ENCODE assay signal across 8 mouse cellular contexts in the genomic region with DNA sequence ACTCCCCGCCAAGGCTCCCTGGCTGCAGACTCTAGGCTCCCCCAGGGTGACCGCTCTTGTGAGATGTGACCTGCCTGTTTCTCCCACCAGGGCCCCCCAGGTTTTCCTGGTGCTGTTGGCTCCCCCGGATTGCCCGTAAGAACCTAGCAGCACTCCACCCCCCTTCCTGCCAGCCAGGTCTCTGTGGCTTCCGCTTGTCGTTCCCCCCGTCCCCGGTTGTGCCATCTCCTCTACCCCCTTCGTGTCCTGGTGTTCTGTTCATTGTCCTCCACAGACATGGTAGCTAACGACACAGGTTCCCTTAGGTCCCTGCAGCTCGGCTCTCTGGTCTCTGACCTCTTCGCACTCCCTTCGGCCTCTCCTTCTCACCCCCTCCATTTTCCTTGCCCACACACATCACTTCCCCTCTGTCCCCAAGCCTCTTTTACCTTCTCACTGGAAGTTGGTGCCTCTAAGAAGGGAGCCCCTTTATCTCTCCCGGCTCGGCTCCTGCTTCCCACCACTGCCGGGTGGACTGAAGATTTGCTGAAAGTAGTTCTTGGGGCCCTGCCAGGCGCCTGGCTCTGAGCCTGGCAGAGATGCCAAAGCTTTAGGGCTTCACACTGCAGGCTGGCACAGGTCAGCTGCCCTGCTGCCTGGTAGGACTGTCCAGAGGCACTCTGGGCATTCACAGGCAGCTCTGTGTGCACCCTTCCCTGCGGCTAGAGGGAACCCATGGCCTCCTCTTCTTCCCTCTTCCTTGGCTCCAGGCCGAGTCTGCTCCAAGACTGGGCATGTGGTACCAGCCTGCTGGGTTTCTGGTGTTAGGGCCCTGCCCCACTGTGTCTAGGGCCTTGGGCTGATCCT. TPM values are rescaled to one million over a fixed set of nuclear protein-coding genes. Genes with fewer than 3 reads are reported as not detected.
A peak's percentile ranks its signal among the peaks of the same experiment; 100 is the strongest.
DNase-seq lines count a peak whose midpoint lies in the region; ATAC-seq and TF ChIP-seq lines count a peak whose summit lies in the region.

No protein-coding gene starts in this region.

- no peak overlapping the region for H3K27ac ChIP-seq in thymus, adult 2 months (ENCODE audit: control insufficient read depth, insufficient read depth, low read length)
- no peak overlapping the region for H3K27ac ChIP-seq in cerebellum, adult 2 months (ENCODE audit: insufficient read depth, low read length)
- no peak overlapping the region for H3K27ac ChIP-seq in stomach, postnatal 0 days (replicated peaks)

- H3K9ac ChIP-seq in stomach, postnatal 0 days (ENCODE audit: low read length): no peak overlapping the region

- no peak for TF ChIP-seq POLR2A in thymus, adult 2 months (IDR thresholded peaks at IDR 0.05; ENCODE audit: control insufficient read depth, extremely low read depth, insufficient read depth, low read length, poor library complexity)
- no peak for TF ChIP-seq POLR2A in cerebellum, adult 2 months (IDR thresholded peaks at IDR 0.05; ENCODE audit: borderline replicate concordance, insufficient read depth, low read length)

- peak; percentile 19; the same call in 1 of the 2 replicates for ATAC-seq in stomach, postnatal 0 days (ENCODE audit: low FRiP score, low TSS enrichment)

- intact Hi-C loops in gastrocnemius, postnatal 14 days (cut with DNase I; ENCODE audit: low total_unique reads): no loop called here

- H3K36me3 ChIP-seq in thymus, adult 2 months (ENCODE audit: control insufficient read depth, insufficient read depth, low read length): no peaks in the 10 kb centered on the region
- no peaks in the 10 kb centered on the region for H3K36me3 ChIP-seq in stomach, postnatal 0 days (ENCODE audit: control insufficient read depth, insufficient read depth, low read length)

- H3K4me2 ChIP-seq in stomach, postnatal 0 days (replicated peaks; ENCODE audit: low read depth): no peak overlapping the region

- DNase-seq in thymus, adult 2 months: no peak
- no peak for DNase-seq in thymus, postnatal 4 days
- DNase-seq in cerebellum, adult 2 months: peak; percentile 83
- peak; percentile 63 for DNase-seq in gastrocnemius, postnatal 14 days
- peak; percentile 88 for DNase-seq in kidney, adult 9 months
- DNase-seq in lung, postnatal 10 days: peak; percentile 59
- peak; percentile 30 for DNase-seq in stomach, postnatal 0 days (ENCODE audit: low spot score)
- no peak for DNase-seq in embryo, embryonic 10 days (ENCODE audit: low spot score)

- no peak for TF ChIP-seq CTCF in thymus, adult 2 months (IDR thresholded peaks at IDR 0.05; ENCODE audit: borderline replicate concordance, control insufficient read depth, extremely low read depth, insufficient read depth, low read length, poor library complexity)
- no peak for TF ChIP-seq CTCF in cerebellum, adult 2 months (IDR thresholded peaks at IDR 0.05; ENCODE audit: borderline replicate concordance, insufficient read depth, low read depth, low read length)
- no peak for TF ChIP-seq CTCF in stomach, postnatal 0 days (IDR thresholded peaks at IDR 0.05; ENCODE audit: low read depth)

- peak overlapping the region; percentile 37 for H3K4me3 ChIP-seq in thymus, adult 2 months (ENCODE audit: control insufficient read depth, insufficient read depth, low read length)
- no peak overlapping the region for H3K4me3 ChIP-seq in cerebellum, adult 2 months (replicated peaks; ENCODE audit: insufficient read depth, low read depth, low read length)
- no peak overlapping the region for H3K4me3 ChIP-seq in stomach, postnatal 0 days (ENCODE audit: low read depth, low read length)

- H3K4me1 ChIP-seq in thymus, adult 2 months (replicated peaks; ENCODE audit: control insufficient read depth, insufficient read depth, low read length): peaks cover 11% of the 10 kb centered on the region
- H3K4me1 ChIP-seq in cerebellum, adult 2 months (ENCODE audit: control insufficient read depth, insufficient read depth, low read length): peaks cover 92% of the 10 kb centered on the region
- no peaks in the 10 kb centered on the region for H3K4me1 ChIP-seq in stomach, postnatal 0 days (replicated peaks; ENCODE audit: control insufficient read depth, insufficient read depth)

- WGBS in thymus, adult 2 months: 50% methylated on average over 19 of the region's 19 CpGs
- WGBS in cerebellum, adult 2 months: 50% methylated on average over 19 of the region's 19 CpGs
- 69% methylated on average over 19 of the region's 19 CpGs for WGBS in stomach, postnatal 0 days

- H3K27me3 ChIP-seq in thymus, adult 2 months (ENCODE audit: control insufficient read depth, insufficient read depth, low read length): no peaks in the 10 kb centered on the region
- no peaks in the 10 kb centered on the region for H3K27me3 ChIP-seq in cerebellum, adult 2 months (ENCODE audit: control insufficient read depth, insufficient read depth, low read length)
- no peaks in the 10 kb centered on the region for H3K27me3 ChIP-seq in stomach, postnatal 0 days (ENCODE audit: control insufficient read depth, insufficient read depth, low read length)

- H3K9me3 ChIP-seq in stomach, postnatal 0 days (ENCODE audit: control insufficient read depth, low read length): no peaks in the 10 kb centered on the region

- TF ChIP-seq EP300 in stomach, postnatal 0 days (optimal IDR thresholded peaks at IDR 0.05): no peak

RNA-seq across cellular contexts. Expression of a gene that starts 20.8 kb away (rescaled TPM):
- polyA plus RNA-seq in thymus, adult 2 months (2012; rRNA removed): 103 and 105 TPM in 2 replicates
- polyA plus RNA-seq in cerebellum, adult 2 months (2012; rRNA removed): 89.3 and 90.2 TPM in 2 replicates
- total RNA-seq in gastrocnemius, postnatal 14 days (2021): 10 to 100 TPM; 27.6 to 30.8 TPM
- polyA plus RNA-seq in stomach, postnatal 0 days (2015; fragmentation: Nextera tagmentation; extraction: Ambion mirVana): 63.7 and 64.7 TPM in 2 replicates

RNA-seq across cellular contexts. Expression of a gene that starts 33.9 kb away (rescaled TPM):
- polyA plus RNA-seq in thymus, adult 2 months (2012; rRNA removed): 2.6 and 4.4 TPM in 2 replicates
- polyA plus RNA-seq in cerebellum, adult 2 months (2012; rRNA removed): 36.4 and 44.3 TPM in 2 replicates
- total RNA-seq in gastrocnemius, postnatal 14 days (2021): 10 to 100 TPM; 37.9 to 46.5 TPM
- polyA plus RNA-seq in stomach, postnatal 0 days (2015; fragmentation: Nextera tagmentation; extraction: Ambion mirVana): 47.7 and 51.6 TPM in 2 replicates

RNA-seq across cellular contexts. Expression of a gene that starts 57.6 kb away (rescaled TPM):
- 0.30 and 1.1 TPM in 2 replicates for polyA plus RNA-seq in thymus, adult 2 months (2012; rRNA removed)
- 4.3 and 5.2 TPM in 2 replicates for polyA plus RNA-seq in cerebellum, adult 2 months (2012; rRNA removed)
- total RNA-seq in gastrocnemius, postnatal 14 days (2021): not detected
- 0.39 and 0.73 TPM in 2 replicates for polyA plus RNA-seq in stomach, postnatal 0 days (2015; fragmentation: Nextera tagmentation; extraction: Ambion mirVana)

Comparison
In these comparisons a context has a peak if more than half of its experiments do, and no peak if none do; other contexts are left out.
1. DNase-seq: peak in cerebellum, adult 2 months (2 of 2), gastrocnemius, postnatal 14 days (single experiment), kidney, adult 9 months (single experiment), lung, postnatal 10 days (single experiment) and stomach, postnatal 0 days (single experiment); none in thymus, adult 2 months (single experiment), thymus, postnatal 4 days (single experiment) and embryo, embryonic 10 days (single experiment).